Mouse (Mus musculus): ENCODE results near the gene Dolpp1. TPM values are rescaled to one million over a fixed set of nuclear protein-coding genes. Genes with fewer than 3 reads are reported as not detected.
A peak's percentile ranks its signal among the peaks of the same experiment; 100 is the strongest.

Dolpp1 gene
- total and polyA plus RNA-seq, 2 experiments from 2014 or later = 56.6 to 96.2 TPM

GRCm38 (mm10) chr2:30439631-30440030 is 47.6 kb downstream of the Dolpp1 start:
- Histone ChIP-seq H3K27ac (ENCODE audit: low read depth, low read length) (peak overlapping the region; percentile 78; the same call in 1 of the 2 replicates), H3K9ac (replicated peaks; ENCODE audit: low read length, poor library complexity, severe bottlenecking) (no peak overlapping the region)

GRCm38 (mm10) chr2:30440211-30440700 is 48.2 kb downstream of the Dolpp1 start:
- TF ChIP-seq CTCF (IDR thresholded peaks at IDR 0.05) = no peak
- DNase-seq (ENCODE audit: low spot score) (no peak), ATAC-seq (ENCODE audit: low FRiP score) (no peak)
- H3K27ac ChIP-seq (ENCODE audit: low read depth, low read length) = peak overlapping the region; percentile 78
- no peaks in the 10 kb centered on the region for H3K9me3 ChIP-seq (ENCODE audit: low read length)
- H3K4me1 ChIP-seq (ENCODE audit: insufficient read depth, low read length) = peaks cover 15% of the 10 kb centered on the region; the same call in 1 of the 2 replicates
- no peaks in the 10 kb centered on the region for H3K27me3 ChIP-seq (ENCODE audit: insufficient read depth, low read length)
- no peak overlapping the region for H3K4me2 ChIP-seq (ENCODE audit: low read depth, low read length, poor library complexity, severe bottlenecking)
- WGBS = 58% methylated on average over 3 of the region's 3 CpGs
- no peak overlapping the region for H3K4me3 ChIP-seq (ENCODE audit: low read depth, low read length)
- H3K9ac ChIP-seq (replicated peaks; ENCODE audit: low read length, poor library complexity, severe bottlenecking) = 0 out of 2 replicates have a peak overlapping the region, but pooled peaks have one; percentile 25
- H3K36me3 ChIP-seq (ENCODE audit: insufficient read depth, low read length) = peaks cover 34% of the 10 kb centered on the region

More at GRCm38 (mm10) chr2:30439631-30440030, 47.6 kb downstream of the Dolpp1 start:
- Histone ChIP-seq H3K4me3 (ENCODE audit: low read depth, low read length) (no peak overlapping the region), H3K4me2 (ENCODE audit: low read depth, low read length, poor library complexity, severe bottlenecking) (no peak overlapping the region), H3K4me1 (ENCODE audit: insufficient read depth, low read length) (peaks cover 15% of the 10 kb centered on the region; the same call in 1 of the 2 replicates), H3K36me3 (ENCODE audit: insufficient read depth, low read length) (peaks cover 34% of the 10 kb centered on the region), H3K9me3 (ENCODE audit: low read length) (no peaks in the 10 kb centered on the region), H3K27me3 (ENCODE audit: insufficient read depth, low read length) (no peaks in the 10 kb centered on the region)
- TF ChIP-seq CTCF (IDR thresholded peaks at IDR 0.05) = no peak
- DNase-seq (ENCODE audit: low spot score) (no peak), ATAC-seq (ENCODE audit: low FRiP score) (no peak)
- 90% methylated on average over 6 of the region's 6 CpGs for WGBS

GRCm38 (mm10) chr2:30440701-30441517 is 48.9 kb downstream of the Dolpp1 start:
- peak overlapping the region; percentile 25; the same call in 1 of the 2 replicates for H3K9ac ChIP-seq (replicated peaks; ENCODE audit: low read length, poor library complexity, severe bottlenecking)
- DNase-seq (ENCODE audit: low spot score) = peak; percentile 93
- no peaks in the 10 kb centered on the region for H3K27me3 ChIP-seq (ENCODE audit: insufficient read depth, low read length)
- peak; percentile 45; the same call in 1 of the 2 replicates for ATAC-seq (ENCODE audit: low FRiP score)
- WGBS = 17% methylated on average over 12 of the region's 12 CpGs
- peaks cover 15% of the 10 kb centered on the region; the same call in 1 of the 2 replicates for H3K4me1 ChIP-seq (ENCODE audit: insufficient read depth, low read length)
- peak overlapping the region; percentile 78 for H3K27ac ChIP-seq (ENCODE audit: low read depth, low read length)
- no peaks in the 10 kb centered on the region for H3K9me3 ChIP-seq (ENCODE audit: low read length)
- H3K36me3 ChIP-seq (ENCODE audit: insufficient read depth, low read length) = peaks cover 41% of the 10 kb centered on the region
- no peak overlapping the region for H3K4me3 ChIP-seq (ENCODE audit: low read depth, low read length)
- peak overlapping the region; percentile 4; the same call in 1 of the 2 replicates for H3K4me2 ChIP-seq (ENCODE audit: low read depth, low read length, poor library complexity, severe bottlenecking)
- peak; percentile 86 for TF ChIP-seq CTCF (IDR thresholded peaks at IDR 0.05)

- DNase-seq (ENCODE audit: low spot score) (peak; percentile 97), ATAC-seq (ENCODE audit: low FRiP score) (peak; percentile 72; the same call in 1 of the 2 replicates)
- Histone ChIP-seq H3K27ac (ENCODE audit: low read depth, low read length) (peak overlapping the region; percentile 78), H3K4me1 (ENCODE audit: insufficient read depth, low read length) (peaks cover 15% of the 10 kb centered on the region; the same call in 1 of the 2 replicates), H3K4me3 (ENCODE audit: low read depth, low read length) (no peak overlapping the region), H3K27me3 (ENCODE audit: insufficient read depth, low read length) (no peaks in the 10 kb centered on the region), H3K36me3 (ENCODE audit: insufficient read depth, low read length) (peaks cover 45% of the 10 kb centered on the region), H3K9ac (replicated peaks; ENCODE audit: low read length, poor library complexity, severe bottlenecking) (peak overlapping the region; percentile 25), H3K9me3 (ENCODE audit: low read length) (no peaks in the 10 kb centered on the region), H3K4me2 (ENCODE audit: low read depth, low read length, poor library complexity, severe bottlenecking) (peak overlapping the region; percentile 18)
- WGBS = 5% methylated on average over 15 of the region's 15 CpGs
- TF ChIP-seq CTCF (IDR thresholded peaks at IDR 0.05) = no peak; the same call in 1 of the 2 replicates
Observed at GRCm38 (mm10) chr2:30441518-30442497, 49.8 kb downstream of the Dolpp1 start.

- DNase-seq (ENCODE audit: low spot score) (no peak), ATAC-seq (ENCODE audit: low FRiP score) (no peak)
- no peak overlapping the region for H3K4me3 ChIP-seq (ENCODE audit: low read depth, low read length)
- peak overlapping the region; percentile 18; the same call in 1 of the 2 replicates for H3K4me2 ChIP-seq (ENCODE audit: low read depth, low read length, poor library complexity, severe bottlenecking)
- H3K9ac ChIP-seq (replicated peaks; ENCODE audit: low read length, poor library complexity, severe bottlenecking) = peak overlapping the region; percentile 26; the same call in 1 of the 2 replicates
- no peak for TF ChIP-seq CTCF (IDR thresholded peaks at IDR 0.05)
- H3K27ac ChIP-seq (ENCODE audit: low read depth, low read length) = peak overlapping the region; percentile 78
- H3K36me3 ChIP-seq (ENCODE audit: insufficient read depth, low read length) = peaks cover 42% of the 10 kb centered on the region
- peaks cover 15% of the 10 kb centered on the region; the same call in 1 of the 2 replicates for H3K4me1 ChIP-seq (ENCODE audit: insufficient read depth, low read length)
- no peaks in the 10 kb centered on the region for H3K27me3 ChIP-seq (ENCODE audit: insufficient read depth, low read length)
- H3K9me3 ChIP-seq (ENCODE audit: low read length) = no peaks in the 10 kb centered on the region
- 56% methylated on average over 5 of the region's 5 CpGs for WGBS
Observed at GRCm38 (mm10) chr2:30442498-30442890, 50.4 kb downstream of the Dolpp1 start.

Data from midbrain, postnatal 0 days (tissue).